Mouse (Mus musculus): Measurements from ENCODE around the gene Ppfibp1. TPM values are rescaled to one million over a fixed set of nuclear protein-coding genes. Genes with fewer than 3 reads are reported as not detected.

Gene Ppfibp1
- polyA plus RNA-seq, 1 experiment from 2014 or later: 50.5 TPM

GRCm38 (mm10) chr6:147079919-147080318 is 191.6 kb downstream of the Ppfibp1 start:
- TF ChIP-seq CTCF (IDR thresholded peaks at IDR 0.05) (no peak), EP300 (IDR thresholded peaks at IDR 0.05) (no peak)
- Histone ChIP-seq H3K4me2 (replicated peaks; ENCODE audit: low read depth, low read length) (no peak overlapping the region), H3K4me1 (ENCODE audit: insufficient read depth, low read depth, low read length) (no peaks in the 10 kb centered on the region), H3K9me3 (ENCODE audit: low read length) (no peaks in the 10 kb centered on the region), H3K4me3 (ENCODE audit: low read depth, low read length) (no peak overlapping the region), H3K36me3 (ENCODE audit: insufficient read depth, low read length) (no peaks in the 10 kb centered on the region), H3K27ac (ENCODE audit: low read length) (no peak overlapping the region), H3K9ac (replicated peaks; ENCODE audit: low read depth) (no peak overlapping the region), H3K27me3 (replicated peaks; ENCODE audit: insufficient read depth, low read length) (no peaks in the 10 kb centered on the region)
- ATAC-seq: no peak
- 90% methylated on average over 10 of the region's 10 CpGs for WGBS
- no peak for DNase-seq (ENCODE audit: low spot score)

Other genes with a start within 250 kb of the Ppfibp1 start
- 112 and 117 TPM in 2 replicates for gene Med21, start 245.9 kb upstream of the Ppfibp1 start, polyA plus RNA-seq (2015; fragmentation: Nextera tagmentation; extraction: Ambion mirVana)
- 20.0 and 21.7 TPM in 2 replicates for gene Tm7sf3, start 245.7 kb upstream of the Ppfibp1 start, polyA plus RNA-seq (2015; fragmentation: Nextera tagmentation; extraction: Ambion mirVana)
- 13.2 and 14.2 TPM in 2 replicates for gene Stk38l, start 163.5 kb upstream of the Ppfibp1 start, polyA plus RNA-seq (2015; fragmentation: Nextera tagmentation; extraction: Ambion mirVana)
- 0.81 and 0.85 TPM in 2 replicates for gene Arntl2, start 92.4 kb upstream of the Ppfibp1 start, polyA plus RNA-seq (2015; fragmentation: Nextera tagmentation; extraction: Ambion mirVana)
- not detected in 2 replicates for gene Smco2, start 38.4 kb upstream of the Ppfibp1 start, polyA plus RNA-seq (2015; fragmentation: Nextera tagmentation; extraction: Ambion mirVana)
- gene 1700034J05Rik, start 65.9 kb downstream of the Ppfibp1 start, polyA plus RNA-seq (2015; fragmentation: Nextera tagmentation; extraction: Ambion mirVana): 0.13 and 0.17 TPM in 2 replicates
- gene Rep15, start 144.1 kb downstream of the Ppfibp1 start, polyA plus RNA-seq (2015; fragmentation: Nextera tagmentation; extraction: Ambion mirVana): 0.61 and 0.71 TPM in 2 replicates
- gene Mrps35, start 154.3 kb downstream of the Ppfibp1 start, polyA plus RNA-seq (2015; fragmentation: Nextera tagmentation; extraction: Ambion mirVana): 64.7 and 69.3 TPM in 2 replicates
- 3.4 and 3.6 TPM in 2 replicates for gene Mansc4, start 198.5 kb downstream of the Ppfibp1 start, polyA plus RNA-seq (2015; fragmentation: Nextera tagmentation; extraction: Ambion mirVana)
- 3.9 and 4.4 TPM in 2 replicates for gene Klhl42, start 202.9 kb downstream of the Ppfibp1 start, polyA plus RNA-seq (2015; fragmentation: Nextera tagmentation; extraction: Ambion mirVana)